Mouse (Mus musculus) liver, embryonic 12.5 days (tissue): ENCODE measurements around the gene Txnrd1. TPM values are rescaled to one million over a fixed set of nuclear protein-coding genes. Genes with fewer than 3 reads are reported as not detected.

ENCODE experiments used
- ATAC-seq: fragments of 200-750 bp; cut with Nextera tagmentation; 2 replicates; pipeline ENCODE4 v1.8.0; 2017; ENCODE audit warnings: moderate number of reproducible peaks, mild to moderate bottlenecking, moderate library complexity
- H3K27ac ChIP-seq: fragments of 300-500 bp; sonication (generic); 2 replicates; pipeline ENCODE4 v1.5.1; 2016; ENCODE audit warnings: mild to moderate bottlenecking
- H3K27me3 ChIP-seq: fragments of 300-500 bp; sonication (generic); replicated peaks from 2 replicates; pipeline ENCODE4 v1.6.1; 2016; ENCODE audit warnings: mild to moderate bottlenecking, moderate library complexity
- H3K36me3 ChIP-seq: fragments of 300-500 bp; sonication (generic); 2 replicates; pipeline ENCODE4 v1.6.1; 2016; ENCODE audit warnings: mild to moderate bottlenecking, moderate library complexity
- H3K4me1 ChIP-seq: fragments of 300-500 bp; sonication (generic); 2 replicates; pipeline ENCODE4 v1.6.1; 2016
- H3K4me2 ChIP-seq: fragments of 300-500 bp; sonication (generic); 2 replicates; pipeline ENCODE4 v1.6.1; 2016; ENCODE audit warnings: mild to moderate bottlenecking, moderate library complexity
- H3K4me3 ChIP-seq: fragments of 300-500 bp; sonication (generic); 2 replicates; pipeline ENCODE4 v1.5.1; 2016; ENCODE audit warnings: mild to moderate bottlenecking, moderate library complexity
- H3K9ac ChIP-seq: fragments of 300-500 bp; sonication (generic); 2 replicates; pipeline ENCODE4 v1.6.1; 2016; ENCODE audit warnings: mild to moderate bottlenecking, moderate library complexity
- H3K9me3 ChIP-seq: fragments of 300-500 bp; sonication (generic); replicated peaks from 2 replicates; pipeline ENCODE4 v1.6.1; 2016; ENCODE audit warnings: mild to moderate bottlenecking, moderate library complexity
- WGBS: fragments of 180-500 bp; shearing (Covaris S2); methylation state at CpG from one replicate; pipeline ENCODE4 v1.1.7; 2016; ENCODE audit not compliant: insufficient replicate concordance; 5-methylcytosine and 5-hydroxymethylcytosine counted together
- polyA plus RNA-seq: library from polyadenylated mRNA; unstranded; fragments of >200 nt; fragmentation: Nextera tagmentation; extraction: Ambion mirVana; gene quantifications from 2 replicates; pipeline ENCODE4 v1.2.1, GENCODE M21; 2016

Gene Txnrd1
- polyA plus RNA-seq, 1 experiment from 2014 or later: 108 TPM

DNA sequence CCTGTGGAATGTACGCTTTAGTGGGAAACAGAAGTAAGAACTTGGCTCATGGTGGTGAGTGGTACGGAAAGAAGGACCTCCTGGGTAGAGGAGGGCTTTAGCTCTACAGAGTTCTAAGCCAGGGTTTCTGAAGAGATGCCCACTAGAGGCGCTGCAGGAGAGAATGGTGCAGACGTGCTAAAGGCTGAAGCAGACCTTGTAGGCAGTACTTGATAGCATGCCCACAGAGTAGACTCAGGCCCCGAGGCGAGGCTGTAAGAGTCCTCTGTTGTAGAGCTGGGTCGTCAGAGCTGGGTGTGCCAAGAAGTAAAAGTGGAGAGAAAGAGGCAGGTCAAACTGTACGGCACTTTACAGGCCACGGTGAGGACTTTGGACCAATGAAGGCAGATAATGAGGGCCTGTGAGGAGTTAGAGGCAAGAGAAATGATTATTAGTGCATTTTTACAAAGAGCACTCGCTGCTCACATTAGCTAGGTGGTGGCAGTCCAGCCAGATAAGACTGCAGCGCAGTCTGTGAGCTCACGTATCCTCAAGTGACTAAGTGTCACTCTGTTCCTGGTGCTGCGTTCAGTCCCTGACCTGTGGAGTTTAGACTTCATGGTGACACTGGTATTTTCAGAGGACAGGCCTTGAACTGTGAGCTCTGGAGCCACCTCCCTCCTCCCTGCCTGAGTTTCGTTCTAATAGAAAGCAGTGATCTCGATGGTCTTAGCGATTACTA lies 42.5 kb downstream of the Txnrd1 start:
- WGBS: 84% methylated on average over 16 of the region's 16 CpGs
- H3K9ac ChIP-seq: no peak overlapping the region
- H3K9me3 ChIP-seq: no peaks in the 10 kb centered on the region
- no peak overlapping the region for H3K27ac ChIP-seq
- no peak overlapping the region for H3K4me2 ChIP-seq
- H3K27me3 ChIP-seq: no peaks in the 10 kb centered on the region
- ATAC-seq: peak; percentile 49; the same call in 1 of the 2 replicates
- no peak overlapping the region for H3K4me3 ChIP-seq
- H3K4me1 ChIP-seq: peaks cover 19% of the 10 kb centered on the region
- H3K36me3 ChIP-seq: peaks cover 96% of the 10 kb centered on the region

DNA sequence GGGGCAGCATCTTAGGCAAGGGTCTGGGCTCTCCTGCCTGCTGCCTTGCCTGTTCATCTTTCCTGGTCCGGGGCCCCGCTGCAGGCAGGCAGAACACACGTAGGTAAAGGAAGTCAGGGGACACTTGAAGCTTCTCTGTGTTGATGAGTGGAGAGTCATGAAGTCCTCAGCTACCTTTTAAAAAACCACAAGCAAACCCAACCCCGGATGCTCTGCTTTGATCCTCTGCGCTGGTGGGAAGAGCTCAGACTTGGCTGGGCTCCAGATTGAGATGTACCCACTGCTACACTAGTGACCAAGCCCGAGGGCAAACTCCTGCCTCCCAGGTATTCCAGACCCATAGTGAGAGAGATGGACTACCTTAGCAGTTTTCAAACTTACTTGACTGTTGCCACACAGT lies 53.6 kb downstream of the Txnrd1 start:
- WGBS: 88% methylated on average over 6 of the region's 6 CpGs
- ATAC-seq: no peak
- no peaks in the 10 kb centered on the region for H3K9me3 ChIP-seq
- H3K4me2 ChIP-seq: no peak overlapping the region
- H3K4me1 ChIP-seq: peaks cover 19% of the 10 kb centered on the region
- no peak overlapping the region for H3K27ac ChIP-seq
- no peaks in the 10 kb centered on the region for H3K27me3 ChIP-seq
- H3K9ac ChIP-seq: no peak overlapping the region
- H3K36me3 ChIP-seq: peaks cover 100% of the 10 kb centered on the region
- no peak overlapping the region for H3K4me3 ChIP-seq

DNA sequence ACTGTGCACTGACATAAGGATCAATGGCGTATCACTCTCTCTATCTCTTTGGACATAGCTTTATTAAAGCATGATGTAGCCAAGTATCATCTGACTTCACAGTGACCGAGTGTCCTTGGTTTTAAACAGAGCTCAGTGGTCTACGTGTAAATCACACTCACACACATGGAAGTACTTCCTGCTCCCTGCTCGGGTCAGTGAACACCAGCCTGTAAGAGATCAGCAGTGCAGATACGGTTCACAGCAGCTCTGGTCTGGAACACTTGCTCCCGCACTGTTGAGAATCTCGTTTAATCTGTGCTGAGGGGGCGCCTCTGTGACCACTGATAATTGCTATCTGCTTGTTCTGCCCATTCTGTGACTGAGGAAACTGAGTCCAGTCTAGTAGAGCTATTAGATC lies 54.8 kb downstream of the Txnrd1 start:
- no peak for ATAC-seq
- Histone ChIP-seq H3K4me3 (no peak overlapping the region), H3K4me1 (peaks cover 24% of the 10 kb centered on the region), H3K9ac (no peak overlapping the region), H3K4me2 (no peak overlapping the region), H3K27ac (no peak overlapping the region), H3K36me3 (peaks cover 100% of the 10 kb centered on the region), H3K9me3 (no peaks in the 10 kb centered on the region), H3K27me3 (no peaks in the 10 kb centered on the region)
- WGBS: 62% methylated on average over 8 of the region's 8 CpGs

DNA sequence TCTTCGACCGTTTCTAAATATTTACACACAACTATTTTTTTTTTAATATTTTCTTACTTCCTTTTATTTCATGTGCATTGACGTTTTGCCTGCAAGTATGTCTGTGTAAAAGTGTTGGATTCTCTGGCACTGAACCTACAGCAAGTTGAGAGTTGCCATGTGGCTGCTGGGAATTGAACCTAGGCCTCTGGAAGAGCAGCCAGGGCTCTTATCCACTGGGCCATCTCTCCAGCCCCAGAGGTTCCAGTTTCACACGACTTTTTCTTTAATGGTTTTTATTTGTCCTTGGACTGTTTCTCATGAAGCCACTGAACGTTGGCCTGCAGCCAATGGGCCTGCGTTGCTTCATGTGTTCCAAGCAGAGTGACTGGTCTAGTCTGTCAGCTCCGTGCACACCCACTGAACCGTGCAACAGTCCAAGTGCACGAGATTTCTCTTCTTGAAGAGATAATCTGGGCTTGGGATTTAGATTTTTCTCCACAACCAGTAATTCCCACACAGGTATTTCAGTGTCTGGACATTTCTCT lies 55.8 kb downstream of the Txnrd1 start:
- H3K36me3 ChIP-seq: peaks cover 100% of the 10 kb centered on the region
- H3K9me3 ChIP-seq: no peaks in the 10 kb centered on the region
- no peak overlapping the region for H3K9ac ChIP-seq
- H3K4me1 ChIP-seq: peaks cover 29% of the 10 kb centered on the region
- H3K4me3 ChIP-seq: no peak overlapping the region
- 77% methylated on average over 9 of the region's 9 CpGs for WGBS
- H3K27me3 ChIP-seq: no peaks in the 10 kb centered on the region
- no peak overlapping the region for H3K4me2 ChIP-seq
- no peak overlapping the region for H3K27ac ChIP-seq
- ATAC-seq: no peak

DNA sequence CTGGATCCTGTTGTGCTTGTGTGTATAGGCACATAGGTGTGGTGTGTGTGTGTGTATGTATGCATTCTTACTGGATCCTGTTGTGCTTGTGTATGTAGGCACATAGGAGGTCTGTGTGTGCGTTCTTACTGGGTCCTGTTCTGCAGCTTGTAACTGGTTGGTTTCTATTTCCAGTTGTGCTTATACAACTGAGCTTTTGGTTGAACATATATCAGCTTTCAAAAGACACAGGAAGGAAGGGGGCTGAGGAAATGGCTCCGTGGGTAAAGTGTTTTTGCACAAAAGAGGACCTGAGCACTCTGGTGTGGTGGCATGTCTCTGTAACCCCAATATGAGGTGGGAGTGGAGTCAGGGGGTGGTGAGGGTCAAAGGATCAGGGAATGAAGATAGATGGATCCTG lies 57.2 kb downstream of the Txnrd1 start:
- Histone ChIP-seq H3K36me3 (peaks cover 100% of the 10 kb centered on the region), H3K27me3 (no peaks in the 10 kb centered on the region), H3K4me3 (no peak overlapping the region), H3K9ac (no peak overlapping the region), H3K4me2 (no peak overlapping the region), H3K27ac (no peak overlapping the region), H3K4me1 (peaks cover 29% of the 10 kb centered on the region), H3K9me3 (no peaks in the 10 kb centered on the region)
- WGBS: 63% methylated on average over 2 of the region's 2 CpGs
- ATAC-seq: no peak

DNA sequence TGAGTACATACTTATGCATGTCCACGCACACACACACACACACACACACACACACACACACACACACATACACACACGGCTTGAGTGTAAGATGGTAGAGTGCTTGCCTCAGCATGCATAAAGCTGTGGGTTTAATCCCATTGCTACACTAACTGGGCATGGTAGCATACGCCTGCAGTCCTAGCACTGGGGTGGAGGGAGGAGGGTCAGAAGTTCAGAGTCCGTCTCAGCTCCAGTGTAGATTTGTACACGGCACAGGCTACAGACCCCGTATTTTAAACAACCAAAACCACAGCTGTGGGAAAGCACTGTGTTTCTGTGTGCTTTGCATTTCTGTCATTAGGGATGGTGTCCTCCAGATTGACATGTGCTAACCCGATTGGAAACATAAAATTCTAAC lies 57.7 kb downstream of the Txnrd1 start:
- no peaks in the 10 kb centered on the region for H3K9me3 ChIP-seq
- 74% methylated on average over 7 of the region's 7 CpGs for WGBS
- peaks cover 100% of the 10 kb centered on the region for H3K36me3 ChIP-seq
- no peak overlapping the region for H3K4me2 ChIP-seq
- H3K27me3 ChIP-seq: no peaks in the 10 kb centered on the region
- ATAC-seq: 0 out of 2 replicates have a peak, but pooled peaks have one; percentile 14
- H3K4me3 ChIP-seq: no peak overlapping the region
- H3K4me1 ChIP-seq: peaks cover 29% of the 10 kb centered on the region
- H3K27ac ChIP-seq: no peak overlapping the region
- no peak overlapping the region for H3K9ac ChIP-seq

DNA sequence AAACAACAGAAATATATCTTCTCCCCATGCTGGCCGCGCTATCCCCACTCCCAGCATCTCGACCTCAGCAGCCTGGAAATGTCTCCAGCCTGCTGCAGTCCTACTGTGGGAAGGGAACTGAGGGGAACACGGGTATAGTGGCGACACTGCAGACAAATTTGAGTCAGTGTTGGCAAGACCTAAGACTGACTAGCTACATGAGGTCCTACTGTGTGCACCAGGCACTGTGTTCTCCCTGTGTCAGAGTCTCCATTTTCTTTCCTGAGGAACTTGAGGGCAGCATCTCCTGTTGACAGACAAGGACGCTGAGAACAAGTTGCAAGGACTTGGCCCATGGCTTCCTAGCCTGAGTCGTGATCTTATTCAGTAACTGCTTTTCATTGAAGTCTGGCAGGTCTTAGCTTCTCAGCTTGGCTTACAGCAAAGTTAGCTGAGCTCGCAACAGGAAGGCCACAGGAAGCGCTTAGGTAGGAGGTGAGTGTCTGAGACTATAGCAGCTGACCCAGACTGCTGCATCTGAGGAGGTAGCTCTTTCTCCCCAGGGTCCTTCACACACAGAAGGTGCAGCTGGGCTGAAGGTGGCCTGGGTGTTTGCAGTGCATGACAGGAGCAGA lies 58.8 kb downstream of the Txnrd1 start:
- H3K4me3 ChIP-seq: no peak overlapping the region
- no peaks in the 10 kb centered on the region for H3K27me3 ChIP-seq
- peaks cover 29% of the 10 kb centered on the region for H3K4me1 ChIP-seq
- no peak overlapping the region for H3K9ac ChIP-seq
- H3K27ac ChIP-seq: no peak overlapping the region
- H3K36me3 ChIP-seq: peaks cover 100% of the 10 kb centered on the region
- 81% methylated on average over 9 of the region's 9 CpGs for WGBS
- ATAC-seq: no peak
- H3K9me3 ChIP-seq: no peaks in the 10 kb centered on the region
- H3K4me2 ChIP-seq: no peak overlapping the region

DNA sequence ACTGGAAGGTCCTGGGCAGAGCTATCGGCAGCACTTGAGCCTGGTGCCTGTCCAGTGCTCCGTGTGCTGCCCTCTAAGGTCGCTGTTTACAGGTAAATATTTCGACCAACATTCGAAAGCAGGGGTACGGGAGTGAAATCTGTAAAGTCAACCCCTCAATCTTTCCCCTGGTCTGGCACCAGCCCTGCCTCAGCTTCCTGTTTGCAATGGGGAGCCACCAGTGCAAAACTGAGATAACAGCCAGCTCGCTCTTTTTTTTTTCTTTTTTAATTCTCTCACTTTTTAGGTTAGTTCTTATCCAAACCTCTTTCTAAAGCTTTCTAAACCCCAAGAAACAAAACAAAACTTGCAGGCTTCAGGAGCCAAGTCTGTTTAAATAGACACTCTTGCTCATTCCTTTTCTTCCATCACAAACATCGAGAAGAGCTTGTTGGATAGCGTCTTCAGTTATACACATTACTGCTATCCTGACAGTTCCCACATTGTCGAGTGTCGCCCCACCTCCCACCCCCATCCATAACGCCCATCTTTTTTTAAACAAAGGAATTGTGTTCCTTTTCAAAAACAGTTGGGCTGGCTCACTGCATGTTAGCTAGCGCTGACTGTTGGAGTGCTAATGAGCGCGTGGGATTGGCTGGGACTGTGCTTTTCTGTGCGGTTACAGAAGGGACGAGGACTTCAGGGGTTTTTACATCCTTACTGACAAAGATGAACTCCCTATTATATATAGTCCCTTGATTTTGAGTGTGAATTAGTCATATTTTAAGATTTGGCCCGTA lies 60.3 kb downstream of the Txnrd1 start:
- Histone ChIP-seq H3K9ac (no peak overlapping the region), H3K4me3 (no peak overlapping the region), H3K4me1 (peaks cover 35% of the 10 kb centered on the region), H3K36me3 (peaks cover 95% of the 10 kb centered on the region), H3K4me2 (no peak overlapping the region), H3K27me3 (no peaks in the 10 kb centered on the region), H3K9me3 (no peaks in the 10 kb centered on the region), H3K27ac (no peak overlapping the region)
- WGBS: 58% methylated on average over 18 of the region's 18 CpGs
- ATAC-seq: no peak

DNA sequence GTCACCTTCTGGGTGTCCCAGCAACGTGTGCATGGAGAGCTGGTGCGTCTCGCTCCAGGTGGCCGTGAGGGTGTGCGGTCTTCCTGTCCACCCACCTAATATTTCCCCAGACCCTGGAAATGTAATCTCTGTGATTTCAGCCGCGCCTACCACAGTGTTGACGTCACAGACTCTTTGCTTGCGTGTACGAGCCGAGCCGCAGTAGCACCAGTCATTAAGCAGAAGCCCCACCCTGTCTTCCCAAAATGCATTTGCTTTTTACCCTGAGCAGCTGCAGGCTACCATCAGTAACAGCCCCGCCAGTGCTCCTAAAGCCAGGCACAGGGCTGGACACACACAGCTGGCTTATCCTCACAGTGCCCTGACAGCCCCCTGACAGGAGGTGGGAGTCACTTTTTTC lies 64.2 kb downstream of the Txnrd1 start:
- WGBS: 89% methylated on average over 13 of the region's 13 CpGs
- H3K27ac ChIP-seq: no peak overlapping the region
- H3K27me3 ChIP-seq: 0 out of 2 replicates have a peak, but pooled peaks cover 2% of the 10 kb centered on the region
- H3K9me3 ChIP-seq: no peaks in the 10 kb centered on the region
- H3K9ac ChIP-seq: no peak overlapping the region
- H3K4me2 ChIP-seq: no peak overlapping the region
- no peak for ATAC-seq
- peaks cover 56% of the 10 kb centered on the region for H3K36me3 ChIP-seq
- peaks cover 34% of the 10 kb centered on the region for H3K4me1 ChIP-seq
- no peak overlapping the region for H3K4me3 ChIP-seq

DNA sequence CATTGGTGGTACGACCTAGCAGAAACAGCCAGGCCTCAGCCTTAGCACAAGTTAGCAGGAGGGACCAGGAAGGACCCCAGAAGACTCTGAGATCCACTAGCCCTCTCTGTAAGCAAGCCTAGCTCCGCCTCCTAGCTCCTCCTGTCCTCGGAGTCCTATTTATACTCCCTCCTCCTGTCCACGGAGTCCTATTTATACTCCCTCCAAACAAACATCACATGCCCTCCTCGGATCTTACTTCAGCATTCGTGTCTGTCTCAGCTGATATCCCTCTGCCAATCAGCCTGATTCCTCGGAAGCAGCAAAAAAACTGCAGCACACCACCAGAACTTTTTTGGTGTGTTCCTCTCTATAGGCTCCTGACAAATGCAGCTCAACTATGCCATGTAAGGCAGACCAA lies 65.1 kb downstream of the Txnrd1 start:
- H3K4me2 ChIP-seq: no peak overlapping the region
- peaks cover 46% of the 10 kb centered on the region for H3K36me3 ChIP-seq
- no peak for ATAC-seq
- H3K27me3 ChIP-seq: 0 out of 2 replicates have a peak, but pooled peaks cover 4% of the 10 kb centered on the region
- H3K9ac ChIP-seq: no peak overlapping the region
- WGBS: 55% methylated on average over 7 of the region's 7 CpGs
- H3K27ac ChIP-seq: no peak overlapping the region; the same call in 1 of the 2 replicates
- H3K4me3 ChIP-seq: no peak overlapping the region
- peaks cover 26% of the 10 kb centered on the region for H3K4me1 ChIP-seq
- H3K9me3 ChIP-seq: no peaks in the 10 kb centered on the region

DNA sequence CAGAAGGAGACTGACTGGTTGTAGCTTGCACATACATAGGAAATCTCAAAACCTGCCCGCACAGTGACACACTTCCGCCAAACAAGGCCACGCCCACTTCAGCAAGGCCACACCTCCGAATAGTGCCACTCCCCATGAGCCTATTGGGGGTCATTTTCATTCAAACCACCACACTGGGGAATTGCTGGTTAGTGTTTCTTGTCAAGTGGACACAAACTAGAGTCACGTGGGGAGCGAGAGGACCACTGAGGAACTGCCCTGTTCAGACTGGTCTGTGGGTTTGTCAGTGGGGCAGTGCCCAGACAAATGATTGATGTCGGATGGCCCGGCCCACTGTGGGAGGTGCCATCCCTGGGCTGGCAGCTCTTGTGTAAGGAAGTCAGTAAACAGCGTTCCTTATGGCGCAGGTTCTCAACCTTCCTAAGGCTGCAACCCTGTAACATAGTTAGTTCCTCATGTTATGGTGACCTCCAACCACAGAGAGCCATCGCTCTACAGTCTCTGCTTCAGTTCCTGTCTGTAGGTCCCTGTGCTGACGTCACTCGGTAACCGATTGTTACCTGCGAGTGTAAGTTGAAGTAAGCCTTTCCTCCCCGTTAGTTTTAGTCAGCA lies 66.2 kb downstream of the Txnrd1 start:
- peaks cover 24% of the 10 kb centered on the region for H3K4me1 ChIP-seq
- peak overlapping the region; percentile 9; the same call in 1 of the 2 replicates for H3K9ac ChIP-seq
- 21% methylated on average over 16 of the region's 16 CpGs for WGBS
- peaks cover 36% of the 10 kb centered on the region for H3K36me3 ChIP-seq
- no peaks in the 10 kb centered on the region for H3K9me3 ChIP-seq
- H3K4me2 ChIP-seq: peak overlapping the region; percentile 63
- H3K27me3 ChIP-seq: 0 out of 2 replicates have a peak, but pooled peaks cover 4% of the 10 kb centered on the region
- peak; percentile 79 for ATAC-seq
- peak overlapping the region; percentile 45 for H3K4me3 ChIP-seq
- no peak overlapping the region; the same call in 1 of the 2 replicates for H3K27ac ChIP-seq
